Mouse (Mus musculus) CH12.LX (cell line): ENCODE data around the gene Tvp23b. TPM values are rescaled to one million over a fixed set of nuclear protein-coding genes. Genes with fewer than 3 reads are reported as not detected.

ENCODE experiments used
- DNase-seq: peaks from one replicate; pipeline ENCODE4 v3.0.0-alpha.2; 2013; ENCODE audit errors: extremely low read depth
- H3K27ac ChIP-seq: 2 replicates; pipeline ENCODE4 v1.5.1; 2012; ENCODE audit warnings: low read depth, mild to moderate bottlenecking, control low read depth, moderate library complexity; ENCODE audit not compliant: insufficient read depth
- H3K27me3 ChIP-seq: replicated peaks from 2 replicates; pipeline ENCODE3; 2012; ENCODE audit warnings: inconsistent platforms
- H3K36me3 ChIP-seq, 2 experiments: replicated peaks in 1 of 2; 2 replicates each; pipeline versions ENCODE3 to v1.6.1; 2012; ENCODE audit warnings: inconsistent platforms in 1 of 2, low read length in 1 of 2, mild to moderate bottlenecking in 1 of 2, mixed read lengths in 1 of 2, moderate library complexity in 1 of 2; ENCODE audit not compliant: control insufficient read depth in 1 of 2, insufficient read depth in 1 of 2
- H3K4me1 ChIP-seq, 2 experiments: 2 replicates each; pipeline ENCODE4 v1.6.1; 2012; ENCODE audit warnings: inconsistent platforms in 1 of 2, moderate library complexity in 1 of 2; ENCODE audit not compliant: insufficient read depth in 2 of 2, control insufficient read depth in 1 of 2
- H3K4me2 ChIP-seq: 2 replicates; pipeline ENCODE4 v1.6.1; 2012; ENCODE audit warnings: low read depth, mild to moderate bottlenecking, control low read depth; ENCODE audit not compliant: poor library complexity, insufficient read depth, severe bottlenecking
- H3K4me3 ChIP-seq, 3 experiments: fragments of 150-350 bp in 1 of 3; sonication (generic) in 1 of 3; replicated peaks in 1 of 3; 2 replicates each; pipeline versions ENCODE3 to v1.5.1; 2011 to 2012; ENCODE audit warnings: low read depth in 2 of 3, low read length in 2 of 3, mild to moderate bottlenecking in 2 of 3, moderate library complexity in 2 of 3, control low read depth in 1 of 3, improper control_type of control experiment in 1 of 3, inconsistent platforms in 1 of 3, mixed read lengths in 1 of 3; ENCODE audit not compliant: poor library complexity in 1 of 3
- H3K79me2 ChIP-seq: replicated peaks from 2 replicates; pipeline ENCODE4 v1.6.1; 2012; ENCODE audit warnings: mild to moderate bottlenecking, moderate library complexity; ENCODE audit not compliant: control insufficient read depth, poor library complexity, insufficient read depth, severe bottlenecking; ENCODE audit errors: extremely low read depth
- H3K9ac ChIP-seq: 2 replicates; pipeline ENCODE4 v1.6.1; 2012; ENCODE audit warnings: low read depth, mild to moderate bottlenecking, control low read depth, moderate library complexity; ENCODE audit not compliant: insufficient read depth
- H3K9me3 ChIP-seq: replicated peaks from 2 replicates; pipeline ENCODE3; 2012; ENCODE audit warnings: low read length, inconsistent platforms, mixed read lengths
- CHD2 ChIP-seq: IDR thresholded peaks from 2 replicates; pipeline ENCODE4 v1.6.1; 2011; ENCODE audit warnings: low read length, improper control_type of control experiment
- E2F4 ChIP-seq: IDR thresholded peaks from 2 replicates; pipeline ENCODE4 v1.6.1; 2011; ENCODE audit warnings: low read depth, low read length, improper control_type of control experiment; ENCODE audit not compliant: insufficient replicate concordance
- ELF1 ChIP-seq: IDR thresholded peaks from 2 replicates; pipeline ENCODE4 v1.6.1; 2014; ENCODE audit warnings: low read depth, mild to moderate bottlenecking, inconsistent platforms, low read length, improper control_type of control experiment
- EP300 ChIP-seq: IDR thresholded peaks from 2 replicates; pipeline ENCODE4 v1.6.1; 2011; ENCODE audit warnings: low read length, improper control_type of control experiment
- ETS1 ChIP-seq: conservative IDR thresholded peaks from 2 replicates; pipeline ENCODE4 v1.6.1; 2012; ENCODE audit warnings: low read depth, mild to moderate bottlenecking, inconsistent platforms, low read length, improper control_type of control experiment, moderate library complexity
- HCFC1 ChIP-seq: IDR thresholded peaks from 2 replicates; pipeline ENCODE4 v1.6.1; 2012; ENCODE audit warnings: low read depth, mild to moderate bottlenecking, inconsistent platforms, low read length, improper control_type of control experiment
- IRF4 ChIP-seq: IDR thresholded peaks from 2 replicates; pipeline ENCODE4 v1.6.1; 2014; ENCODE audit warnings: low read depth, mild to moderate bottlenecking, inconsistent platforms, low read length, improper control_type of control experiment
- MAZ ChIP-seq: IDR thresholded peaks from 2 replicates; pipeline ENCODE4 v1.6.1; 2012; ENCODE audit warnings: low read depth, mild to moderate bottlenecking, inconsistent platforms, low read length, improper control_type of control experiment, moderate library complexity
- MEF2A ChIP-seq: IDR thresholded peaks from 2 replicates; pipeline ENCODE4 v1.6.1; 2014; ENCODE audit warnings: low read depth, mild to moderate bottlenecking, inconsistent platforms, low read length, improper control_type of control experiment, borderline replicate concordance
- MXI1 ChIP-seq: IDR thresholded peaks from 2 replicates; pipeline ENCODE4 v1.6.1; 2011; ENCODE audit warnings: mild to moderate bottlenecking, low read depth, low read length, improper control_type of control experiment
- MYC ChIP-seq: IDR thresholded peaks from 2 replicates; pipeline ENCODE4 v1.6.1; 2011; ENCODE audit warnings: low read depth, mild to moderate bottlenecking, improper control_type of control experiment, low read length
- NELFE ChIP-seq: IDR thresholded peaks from 2 replicates; pipeline ENCODE4 v1.6.1; 2011; ENCODE audit warnings: low read depth, low read length, improper control_type of control experiment
- POLR2A ChIP-seq: IDR thresholded peaks from 2 replicates; pipeline ENCODE4 v1.6.1; 2011; ENCODE audit warnings: low read depth, mild to moderate bottlenecking, improper control_type of control experiment, low read length
- RCOR1 ChIP-seq: conservative IDR thresholded peaks from 2 replicates; pipeline ENCODE4 v1.6.1; 2012; ENCODE audit warnings: low read depth, mild to moderate bottlenecking, inconsistent platforms, low read length, improper control_type of control experiment
- SIN3A ChIP-seq: IDR thresholded peaks from 2 replicates; pipeline ENCODE4 v1.6.1; 2012; ENCODE audit warnings: low read length, improper control_type of control experiment, inconsistent platforms
- SMC3 ChIP-seq: IDR thresholded peaks from 2 replicates; pipeline ENCODE4 v1.6.1; 2011; ENCODE audit warnings: low read depth, low read length, improper control_type of control experiment
- TBP ChIP-seq: conservative IDR thresholded peaks from 2 replicates; pipeline ENCODE4 v1.6.1; 2011; ENCODE audit warnings: low read depth, low read length, improper control_type of control experiment
- TCF12 ChIP-seq: IDR thresholded peaks from 2 replicates; pipeline ENCODE4 v1.6.1; 2014; ENCODE audit warnings: low read depth, mild to moderate bottlenecking, inconsistent platforms, low read length, improper control_type of control experiment
- UBTF ChIP-seq: IDR thresholded peaks from 2 replicates; pipeline ENCODE4 v1.6.1; 2012; ENCODE audit warnings: low read depth, mild to moderate bottlenecking, inconsistent platforms, low read length, improper control_type of control experiment, moderate library complexity
- ZC3H11A ChIP-seq: IDR thresholded peaks from 2 replicates; pipeline ENCODE4 v1.6.1; 2012; ENCODE audit warnings: low read depth, mild to moderate bottlenecking, inconsistent platforms, low read length, improper control_type of control experiment
- ZMIZ1 ChIP-seq: IDR thresholded peaks from 2 replicates; pipeline ENCODE4 v1.6.1; 2012; ENCODE audit warnings: low read depth, mild to moderate bottlenecking, inconsistent platforms, low read length, improper control_type of control experiment
- ZNF384 ChIP-seq: IDR thresholded peaks from 2 replicates; pipeline ENCODE4 v1.6.1; 2012; ENCODE audit warnings: low read depth, low read length, improper control_type of control experiment, inconsistent platforms
- dilution Hi-C: fragments of 300-500 bp; cut with MboI; formaldehyde crosslinking; loops from 2 replicates; pipeline ENCODE4 v1.14.3; 2020; ENCODE audit warnings: low sequenced_read_pairs; ENCODE audit not compliant: extremely low pct_unique_long_range_greater_than_20kb, extremely low pct_ligation_motif_present
- in situ Hi-C: fragments of 300-500 bp; cut with MboI; formaldehyde crosslinking; loops from 3 replicates; pipeline ENCODE4 v1.14.3; 2019; ENCODE audit warnings: low sequenced_read_pairs, low pct_ligation_motif_present, low pct_unique_long_range_greater_than_20kb, mixed read lengths
- polyA plus RNA-seq: library from polyadenylated mRNA; unstranded; fragments of >175 nt; gene quantifications from 2 replicates; pipeline ENCODE4 v1.2.1, GENCODE M21; 2012; ENCODE audit warnings: low read depth; ENCODE audit not compliant: insufficient read length
- total RNA-seq, 2 experiments: library from RNA; depleted of rRNA; stranded (reverse); fragments of 300-350 nt in 1 of 2; fragments of >200 nt in 1 of 2; gene quantifications; 2 replicates each; pipeline ENCODE4 v1.2.3; 2012 to 2014

Tvp23b gene
- total and polyA plus RNA-seq, 3 experiments = 40.9 to 68.7 (median 62.2) TPM

GRCm38 (mm10) chr11:62845730-62846129, 33.5 kb upstream of the Tvp23b start:
- in situ Hi-C loops (loop anchor here (5.0 kb wide), 1 partner anchor 88 kb away; no protein-coding TSS in a partner anchor), dilution Hi-C loops (no loop called here)
- DNase-seq = no peak
- Histone ChIP-seq H3K27ac (no peak overlapping the region), H3K79me2 (no peaks in the 10 kb centered on the region), H3K4me3 (no peak overlapping the region), H3K9ac (no peak overlapping the region), H3K9me3 (no peaks in the 10 kb centered on the region), H3K27me3 (no peaks in the 10 kb centered on the region), H3K4me1 (peaks cover 2 to 11% of the 10 kb centered on the region in 2 experiments), H3K4me2 (no peak overlapping the region), H3K36me3 (no peaks in the 10 kb centered on the region)
- TF ChIP-seq SMC3 (no peak), E2F4 (no peak), TCF12 (no peak), ZNF384 (no peak), EP300 (no peak), CHD2 (no peak), SIN3A (no peak), MEF2A (no peak), ZMIZ1 (no peak), MYC (no peak), RCOR1 (no peak), MAZ (no peak)

- Histone ChIP-seq H3K4me2 (peak within 1 kb of the TSS; percentile 52), H3K27ac (no peak within 1 kb of the TSS), H3K79me2 (no peaks in the 10 kb centered on the region), H3K9me3 (no peaks in the 10 kb centered on the region), H3K9ac (peak within 1 kb of the TSS; percentile 29), H3K4me3 (peak within 1 kb of the TSS in 2 of 3 experiments; percentile 33 to 45)
- peak; percentile 49 for DNase-seq
- dilution Hi-C loops = no loop called here
- TF ChIP-seq MXI1 (peak; percentile 100), ELF1 (peak; percentile 72), UBTF (no peak), ZC3H11A (no peak), EP300 (peak; percentile 22; the same call in 1 of the 2 replicates), TBP (peak; percentile 85), MAZ (no peak), HCFC1 (peak; percentile 45), POLR2A (peak; percentile 48; the same call in 1 of the 2 replicates), IRF4 (no peak), MYC (0 out of 2 replicates have a peak, but pooled peaks have one; percentile 31), SIN3A (peak; percentile 69; the same call in 1 of the 2 replicates), NELFE (peak; percentile 46; the same call in 1 of the 2 replicates), TCF12 (peak; percentile 39; the same call in 1 of the 2 replicates), ETS1 (no peak; the same call in 1 of the 2 replicates)
- TF ChIP-seq, all 38 proteins: peak for 10
- Histone ChIP-seq H3K36me3 (no peaks in the 10 kb centered on the region), H3K4me1 (peaks cover 2 to 11% of the 10 kb centered on the region in 2 experiments), H3K27me3 (no peaks in the 10 kb centered on the region)
- in situ Hi-C loops = loop anchor here (5.0 kb wide), 1 partner anchor 90 kb away; no protein-coding TSS in a partner anchor
These were observed 32.1 kb upstream of the Tvp23b start, which contains the start of gene Fbxw10 for GRCm38 (mm10) chr11:62846961-62847654. Gene Fbxw10, plus strand, starts transcription at chr11:62847069.
